Mouse (Mus musculus) ES-Bruce4 (cell line): ENCODE measurements around the gene Celsr1.

Experiments
- CTCF ChIP-seq: IDR thresholded peaks from one replicate; pipeline ENCODE4 v1.8.1; 2011; ENCODE audit warnings: low read depth, low read length
- EP300 ChIP-seq: IDR thresholded peaks from 2 replicates; pipeline ENCODE4 v1.6.1; 2011; ENCODE audit warnings: low read depth, low read length; ENCODE audit not compliant: insufficient read depth
- POLR2A ChIP-seq: IDR thresholded peaks from one replicate; pipeline ENCODE4 v1.8.1; 2011; ENCODE audit warnings: low read length; ENCODE audit not compliant: insufficient read depth

GRCm38 (mm10) chr15:85994906-85995608 is 38.5 kb downstream of the Celsr1 start:
- TF ChIP-seq POLR2A (no peak), EP300 (no peak), CTCF (no peak)
